Mouse (Mus musculus) intestine, postnatal 0 days (tissue): ENCODE measurements around the gene Tspan3. TPM values are rescaled to one million over a fixed set of nuclear protein-coding genes. Genes with fewer than 3 reads are reported as not detected.
A peak's percentile ranks its signal among the peaks of the same experiment; 100 is the strongest.

Experiments used
- ATAC-seq: fragments of 200-750 bp; cut with Nextera tagmentation; 2 replicates; pipeline ENCODE4 v1.8.0; 2017; ENCODE audit warnings: mild to moderate bottlenecking, moderate TSS enrichment, moderate library complexity
- H3K27ac ChIP-seq: fragments of 300-500 bp; sonication (generic); 2 replicates; pipeline ENCODE4 v1.5.1; 2014; ENCODE audit warnings: mild to moderate bottlenecking, low read depth, low read length, moderate library complexity
- H3K27me3 ChIP-seq: fragments of 300-500 bp; sonication (generic); replicated peaks from 2 replicates; pipeline ENCODE4 v1.6.1; 2014; ENCODE audit warnings: low read length, mixed read lengths; ENCODE audit not compliant: control insufficient read depth, insufficient read depth
- H3K36me3 ChIP-seq: fragments of 300-500 bp; sonication (generic); 2 replicates; pipeline ENCODE4 v1.6.1; 2014; ENCODE audit warnings: mild to moderate bottlenecking, moderate library complexity; ENCODE audit not compliant: control insufficient read depth, insufficient read depth
- H3K4me1 ChIP-seq: fragments of 300-500 bp; sonication (generic); replicated peaks from 2 replicates; pipeline ENCODE4 v1.6.1; 2014; ENCODE audit warnings: antibody characterized with exemption, low read length, mixed read lengths; ENCODE audit not compliant: control insufficient read depth, insufficient read depth
- H3K4me2 ChIP-seq: fragments of 300-500 bp; sonication (generic); replicated peaks from 2 replicates; pipeline ENCODE4 v1.6.1; 2014; ENCODE audit warnings: low read depth, mild to moderate bottlenecking, moderate library complexity
- H3K4me3 ChIP-seq: fragments of 300-500 bp; sonication (generic); 2 replicates; pipeline ENCODE4 v1.5.1; 2014; ENCODE audit warnings: low read depth, low read length
- H3K9ac ChIP-seq: fragments of 300-500 bp; sonication (generic); 2 replicates; pipeline ENCODE4 v1.6.1; 2014; ENCODE audit warnings: mild to moderate bottlenecking, low read depth, low read length
- H3K9me3 ChIP-seq: fragments of 300-500 bp; sonication (generic); 2 replicates; pipeline ENCODE4 v1.6.1; 2016; ENCODE audit warnings: mixed run types; ENCODE audit not compliant: control insufficient read depth
- CTCF ChIP-seq: sonication (generic); IDR thresholded peaks from 2 replicates; pipeline ENCODE4 v1.5.1; 2016; ENCODE audit warnings: low read depth, mild to moderate bottlenecking, control low read depth, antibody characterized with exemption, moderate library complexity
- WGBS: fragments of 180-500 bp; shearing (Covaris S2); extraction: QIAGEN DNeasy Blood & Tissue Kit; methylation state at CpG from one replicate; pipeline ENCODE4 v1.1.7; 2014; 5-methylcytosine and 5-hydroxymethylcytosine counted together
- polyA plus RNA-seq: library from polyadenylated mRNA; unstranded; fragments of >200 nt; fragmentation: Nextera tagmentation; extraction: Ambion mirVana; gene quantifications from 2 replicates; pipeline ENCODE4 v1.2.1, GENCODE M21; 2015

Gene Tspan3
- polyA plus RNA-seq, 1 experiment from 2014 or later, result 230 TPM

DNA sequence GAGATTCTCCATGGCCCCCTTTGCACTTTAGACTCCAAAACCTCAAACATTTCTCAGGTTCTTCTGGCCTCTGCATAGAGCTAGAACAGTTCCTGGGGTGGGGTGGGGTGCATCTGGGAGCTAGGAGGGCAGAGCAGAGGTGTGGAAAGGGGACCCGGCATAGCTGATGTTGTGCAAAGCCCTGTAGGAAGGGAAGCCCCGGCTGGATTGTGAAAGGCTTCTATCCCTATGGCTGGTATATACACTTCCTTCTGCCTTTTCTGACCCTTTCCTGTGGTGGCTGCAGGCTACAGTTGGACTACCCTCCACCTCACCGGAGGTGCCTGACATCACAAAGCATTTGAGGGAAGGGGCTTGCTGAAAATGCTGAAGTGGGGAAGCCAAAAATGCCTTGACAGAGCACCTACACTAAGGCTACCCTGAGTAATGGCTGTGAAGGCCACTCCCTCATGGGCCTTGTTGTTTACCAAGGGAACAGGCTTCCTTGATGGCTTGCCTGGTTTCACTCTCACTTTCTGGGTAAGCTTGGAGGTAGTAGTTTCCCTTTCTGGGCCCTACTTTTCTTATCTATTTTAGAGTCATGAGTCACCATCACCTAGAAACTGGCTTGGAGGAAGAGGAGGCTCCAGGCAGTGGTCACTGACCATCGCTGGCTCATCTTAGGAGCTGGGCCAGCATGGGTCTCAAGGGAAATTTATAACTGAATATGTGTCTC, 67.5 kb downstream of the Tspan3 start:
- no peaks in the 10 kb centered on the region for H3K36me3 ChIP-seq
- H3K9me3 ChIP-seq, result no peaks in the 10 kb centered on the region
- H3K4me2 ChIP-seq, result no peak overlapping the region
- no peak overlapping the region for H3K27ac ChIP-seq
- H3K9ac ChIP-seq, result no peak overlapping the region
- H3K4me3 ChIP-seq, result no peak overlapping the region
- 78% methylated on average over 4 of the region's 4 CpGs for WGBS
- ATAC-seq, result peak; percentile 45; the same call in 1 of the 2 replicates
- H3K27me3 ChIP-seq, result no peaks in the 10 kb centered on the region
- no peak for TF ChIP-seq CTCF
- no peaks in the 10 kb centered on the region for H3K4me1 ChIP-seq

DNA sequence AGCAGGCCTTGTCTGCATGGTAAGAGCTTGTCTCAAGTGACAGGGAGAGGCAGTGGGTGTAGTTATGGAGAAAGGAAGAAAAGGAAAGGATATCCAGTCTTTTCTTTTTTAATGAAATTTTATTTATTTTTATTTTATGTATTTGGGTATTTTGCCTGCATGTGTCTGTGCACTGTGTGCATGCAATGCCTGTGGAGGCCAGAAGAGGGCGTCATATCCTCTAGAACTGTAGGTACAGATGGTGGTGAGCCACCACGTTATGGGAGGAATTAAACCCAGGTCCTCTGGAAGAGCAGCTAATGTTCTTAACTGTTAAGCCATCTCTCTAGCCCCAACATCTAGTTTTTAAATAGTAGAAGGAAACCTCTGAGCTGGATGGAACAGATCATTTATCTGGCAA, 73.2 kb downstream of the Tspan3 start:
- 49% methylated on average over 2 of the region's 2 CpGs for WGBS
- H3K4me2 ChIP-seq, result no peak overlapping the region
- H3K9ac ChIP-seq, result no peak overlapping the region

DNA sequence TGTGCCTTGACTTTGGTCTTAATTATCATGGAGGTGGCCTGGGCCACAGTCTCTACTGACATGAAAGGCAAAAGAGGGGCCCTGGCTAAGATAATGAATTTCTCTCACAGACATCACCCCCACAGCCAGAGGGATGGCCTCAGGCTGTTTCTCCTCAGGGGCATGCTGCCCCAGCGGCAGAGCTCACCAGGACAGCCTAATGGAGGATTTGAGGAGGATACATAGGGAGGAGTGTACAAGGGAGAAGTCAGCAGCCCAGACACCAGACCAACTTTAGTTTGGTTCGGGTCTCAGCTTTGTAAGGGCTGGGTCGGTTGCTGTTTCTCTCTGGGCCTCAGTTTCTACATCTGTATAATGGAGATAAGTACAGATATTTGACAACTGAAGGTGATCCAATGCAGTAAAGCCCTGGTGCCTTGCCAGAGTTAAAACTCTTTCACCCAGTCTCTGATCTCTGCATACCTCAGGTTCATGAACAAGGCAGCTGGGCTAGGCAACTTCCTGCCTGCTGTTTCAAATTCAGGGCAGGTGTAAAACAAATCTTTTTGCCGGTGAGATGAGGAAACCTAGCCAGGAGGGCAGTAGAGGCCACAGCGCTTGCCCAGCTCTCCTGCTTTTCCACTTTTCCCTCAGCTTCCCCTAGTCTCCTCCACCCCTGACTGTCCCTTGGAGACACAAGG, 74.6 kb downstream of the Tspan3 start:
- H3K4me1 ChIP-seq, result no peaks in the 10 kb centered on the region
- no peaks in the 10 kb centered on the region for H3K9me3 ChIP-seq
- H3K9ac ChIP-seq, result no peak overlapping the region
- H3K4me2 ChIP-seq, result no peak overlapping the region; the same call in 1 of the 2 replicates
- no peak overlapping the region for H3K27ac ChIP-seq
- 74% methylated on average over 5 of the region's 5 CpGs for WGBS
- no peaks in the 10 kb centered on the region for H3K27me3 ChIP-seq
- H3K4me3 ChIP-seq, result no peak overlapping the region
- ATAC-seq, result no peak
- H3K36me3 ChIP-seq, result no peaks in the 10 kb centered on the region
- no peak for TF ChIP-seq CTCF

More for the DNA sequence above, 73.2 kb downstream of the Tspan3 start:
- peak; percentile 40; the same call in 1 of the 2 replicates for TF ChIP-seq CTCF
- no peak for ATAC-seq
- Histone ChIP-seq H3K4me3 (no peak overlapping the region), H3K27ac (no peak overlapping the region), H3K36me3 (no peaks in the 10 kb centered on the region), H3K9me3 (no peaks in the 10 kb centered on the region), H3K4me1 (no peaks in the 10 kb centered on the region), H3K27me3 (no peaks in the 10 kb centered on the region)

DNA sequence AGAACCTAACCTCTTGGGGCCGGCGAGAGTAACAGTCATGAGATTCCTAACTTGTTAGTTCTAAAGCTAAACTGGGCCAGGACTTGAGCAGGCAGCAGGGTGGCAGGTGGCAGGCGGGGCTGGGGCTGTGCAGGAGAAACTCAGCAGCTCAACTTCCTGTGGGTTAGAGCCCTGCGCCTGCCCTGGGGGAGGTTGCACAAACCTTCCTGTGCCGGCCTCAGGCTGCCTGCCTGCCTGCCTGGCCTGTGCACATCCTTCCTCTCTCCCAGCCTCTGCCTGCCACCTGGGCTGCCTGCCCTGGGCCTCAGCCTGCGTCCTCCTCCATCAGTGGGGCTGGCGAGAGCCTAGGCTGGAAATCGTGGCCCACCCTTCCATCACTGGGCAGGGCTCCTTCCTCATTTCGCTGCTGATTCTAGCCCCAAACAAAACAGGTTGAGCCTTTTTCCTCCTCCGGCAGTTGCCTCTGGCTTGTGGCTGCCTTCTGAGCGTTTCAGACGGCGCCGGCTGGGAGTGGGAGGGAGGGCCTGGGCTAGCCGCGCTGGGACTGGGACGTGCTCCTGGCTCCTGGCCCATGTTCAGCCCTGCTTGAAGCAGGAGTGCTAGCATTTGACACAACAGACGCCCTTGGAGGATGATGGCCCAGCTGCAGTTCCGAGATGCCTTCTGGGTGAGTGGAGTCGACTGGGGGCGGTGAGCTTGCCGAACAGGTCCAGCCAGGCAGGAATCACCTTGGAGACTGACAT, 75.3 kb downstream of the Tspan3 start, which contains the start of gene Pstpip1:
Gene Pstpip1, plus strand, starts transcription at position 185 of the 743 bp plus-strand sequence.
- Histone ChIP-seq H3K27ac (no peak within 1 kb of the TSS), H3K9ac (no peak within 1 kb of the TSS), H3K4me1 (no peaks in the 10 kb centered on the region), H3K4me2 (peak within 1 kb of the TSS; percentile 35), H3K36me3 (no peaks in the 10 kb centered on the region), H3K4me3 (no peak within 1 kb of the TSS), H3K9me3 (no peaks in the 10 kb centered on the region), H3K27me3 (no peaks in the 10 kb centered on the region)
- 22% methylated on average over 22 of the region's 22 CpGs for WGBS
- ATAC-seq, result peak; percentile 43; the same call in 1 of the 2 replicates
- no peak for TF ChIP-seq CTCF

DNA sequence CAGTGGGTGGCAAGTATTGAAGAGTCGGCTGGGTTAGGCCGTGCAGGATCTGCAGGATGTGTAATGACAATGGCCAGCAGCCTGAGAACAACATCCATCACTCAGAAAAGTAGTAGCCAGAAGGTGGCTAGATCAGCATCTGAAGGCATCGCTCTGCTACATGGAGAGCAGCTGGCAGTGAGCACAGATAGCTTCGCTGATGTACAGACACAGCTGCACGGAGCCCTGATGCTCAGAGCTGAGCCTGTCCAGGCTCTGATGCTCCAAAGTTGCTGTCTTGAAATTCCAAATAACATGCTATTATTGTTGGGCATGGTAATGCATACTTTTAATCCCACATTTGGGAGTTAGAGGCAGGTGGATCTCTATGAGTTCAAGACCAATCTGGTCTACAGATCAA, 78.8 kb downstream of the Tspan3 start:
- Histone ChIP-seq H3K27me3 (no peaks in the 10 kb centered on the region), H3K9me3 (no peaks in the 10 kb centered on the region), H3K9ac (no peak overlapping the region), H3K4me3 (no peak overlapping the region), H3K4me1 (no peaks in the 10 kb centered on the region), H3K36me3 (no peaks in the 10 kb centered on the region), H3K27ac (no peak overlapping the region), H3K4me2 (no peak overlapping the region)
- 82% methylated on average over 5 of the region's 5 CpGs for WGBS
- no peak for ATAC-seq
- no peak for TF ChIP-seq CTCF

Other genes starting within 250 kb of the Tspan3 start
- 5.2 and 6.3 TPM in 2 replicates for gene Scaper, start 227.4 kb downstream of the Tspan3 start, polyA plus RNA-seq
- not detected in 2 replicates for gene 4930563M21Rik, start 154.9 kb downstream of the Tspan3 start, polyA plus RNA-seq
- gene Rcn2, start 123.6 kb downstream of the Tspan3 start, polyA plus RNA-seq, result 81.3 and 81.7 TPM in 2 replicates
- gene Pstpip1, start 75.5 kb downstream of the Tspan3 start, polyA plus RNA-seq, result 0.69 and 0.80 TPM in 2 replicates